Mouse (Mus musculus): Measurements from ENCODE around the gene Atp2c1.
A peak's percentile ranks its signal among the peaks of the same experiment; 100 is the strongest.

Gene Atp2c1

GRCm38 (mm10) chr9:105527219-105527618 is at the start of gene Atp2c1:
Gene Atp2c1 (minus strand): TSS chr9:105527319.
- DNase-seq (ENCODE audit: low read depth, low spot score), result no peak

- no peak for DNase-seq (ENCODE audit: low read depth, low spot score)
Measured at GRCm38 (mm10) chr9:105557452-105557851, 30.3 kb upstream of the Atp2c1 start.

GRCm38 (mm10) chr9:105556141-105556735 is 29.1 kb upstream of the Atp2c1 start:
- DNase-seq (ENCODE audit: low read depth, low spot score), result no peak

- no peak for DNase-seq (ENCODE audit: low read depth, low spot score)
Measured at GRCm38 (mm10) chr9:105554439-105554807, 27.3 kb upstream of the Atp2c1 start.

GRCm38 (mm10) chr9:105553629-105554438 is 26.7 kb upstream of the Atp2c1 start:
- no peak for DNase-seq (ENCODE audit: low read depth, low spot score)

GRCm38 (mm10) chr9:105551407-105551806 is 24.3 kb upstream of the Atp2c1 start:
- DNase-seq (ENCODE audit: low read depth, low spot score), result no peak

- DNase-seq (ENCODE audit: low read depth, low spot score), result no peak
Measured at GRCm38 (mm10) chr9:105549096-105549495, 22.0 kb upstream of the Atp2c1 start.

GRCm38 (mm10) chr9:105544013-105544750 is 17.1 kb upstream of the Atp2c1 start:
- DNase-seq (ENCODE audit: low read depth, low spot score), result peak; percentile 61

- DNase-seq (ENCODE audit: low read depth, low spot score), result peak; percentile 59
Measured at GRCm38 (mm10) chr9:105537473-105537872, 10.4 kb upstream of the Atp2c1 start.

- no peak for DNase-seq (ENCODE audit: low read depth, low spot score)
Measured at GRCm38 (mm10) chr9:105536877-105537276, 9.8 kb upstream of the Atp2c1 start.

GRCm38 (mm10) chr9:105525355-105525754 is 1.8 kb downstream of the Atp2c1 start:
- no peak for DNase-seq (ENCODE audit: low read depth, low spot score)

GRCm38 (mm10) chr9:105523038-105523437 is 4.1 kb downstream of the Atp2c1 start:
- no peak for DNase-seq (ENCODE audit: low read depth, low spot score)

- no peak for DNase-seq (ENCODE audit: low read depth, low spot score)
Measured at GRCm38 (mm10) chr9:105522063-105522462, 5.1 kb downstream of the Atp2c1 start.

GRCm38 (mm10) chr9:105520776-105521552 is 6.2 kb downstream of the Atp2c1 start:
- no peak for DNase-seq (ENCODE audit: low read depth, low spot score)

GRCm38 (mm10) chr9:105519278-105519883 is 7.7 kb downstream of the Atp2c1 start:
- no peak for DNase-seq (ENCODE audit: low read depth, low spot score)

GRCm38 (mm10) chr9:105503690-105504089 is 23.4 kb downstream of the Atp2c1 start:
- no peak for DNase-seq (ENCODE audit: low read depth, low spot score)

- DNase-seq (ENCODE audit: low read depth, low spot score), result no peak
Measured at GRCm38 (mm10) chr9:105502389-105502788, 24.7 kb downstream of the Atp2c1 start.

GRCm38 (mm10) chr9:105495316-105496174 is 31.6 kb downstream of the Atp2c1 start:
- DNase-seq (ENCODE audit: low read depth, low spot score), result peak; percentile 81

- peak; percentile 88 for DNase-seq (ENCODE audit: low read depth, low spot score)
Measured at GRCm38 (mm10) chr9:105494553-105495315, 32.4 kb downstream of the Atp2c1 start.

- no peak for DNase-seq (ENCODE audit: low read depth, low spot score)
Measured at GRCm38 (mm10) chr9:105492744-105493143, 34.4 kb downstream of the Atp2c1 start.
